Comparison of ENCODE assay signal across 12 mouse cellular contexts in the genomic region with DNA sequence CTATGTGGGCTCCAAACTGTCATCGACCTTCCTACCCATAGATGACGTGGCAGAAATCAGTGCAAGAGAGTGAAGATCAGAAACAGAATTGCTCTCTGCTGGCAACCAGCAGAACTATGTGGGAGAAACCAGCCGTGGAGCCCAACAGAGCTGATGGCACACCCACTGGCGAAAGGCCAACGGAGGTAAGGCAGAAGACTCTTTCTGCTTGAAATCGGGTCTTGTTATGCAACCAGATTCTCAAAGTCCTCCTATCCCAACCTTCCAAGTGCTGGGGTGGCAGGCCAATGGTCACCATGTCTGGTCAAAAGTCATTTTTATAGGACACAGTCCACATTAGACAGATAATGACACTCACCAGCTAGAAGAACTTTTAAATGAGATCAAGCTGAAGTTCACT. TPM values are rescaled to one million over a fixed set of nuclear protein-coding genes. Genes with fewer than 3 reads are reported as not detected.
DNase-seq lines count a peak whose midpoint lies in the region; ATAC-seq and TF ChIP-seq lines count a peak whose summit lies in the region.
"Had no signal": no experiment of that assay in that cellular context is flagged by ENCODE, and none has a peak within 500 bp of the region (broad histone marks: within the 10 kb centered on the region; RNA-seq: fewer than 3 reads in every experiment).

No protein-coding gene starts in this region.

- no peaks in the 10 kb centered on the region for H3K36me3 ChIP-seq in hindbrain, postnatal 0 days (ENCODE audit: insufficient read depth, low read length)
- no peaks in the 10 kb centered on the region for H3K36me3 ChIP-seq in hindbrain, embryonic 11.5 days (ENCODE audit: control insufficient read depth, insufficient read depth, low read length)
- no peaks in the 10 kb centered on the region for H3K36me3 ChIP-seq in intestine, embryonic 16.5 days (ENCODE audit: control insufficient read depth, insufficient read depth, low read length)
- H3K36me3 ChIP-seq in small intestine, adult 2 months (ENCODE audit: control insufficient read depth, insufficient read depth, low read length): peaks cover 4% of the 10 kb centered on the region
- H3K36me3 ChIP-seq: heart, embryonic 12.5 days had no signal

- no peak overlapping the region for H3K27ac ChIP-seq in hindbrain, postnatal 0 days
- H3K27ac ChIP-seq in hindbrain, embryonic 11.5 days (ENCODE audit: low read depth, low read length): no peak overlapping the region
- peak overlapping the region; percentile 14; the same call in 1 of the 2 replicates for H3K27ac ChIP-seq in intestine, embryonic 16.5 days (ENCODE audit: low read length)
- peak overlapping the region; percentile 89 for H3K27ac ChIP-seq in small intestine, adult 2 months (ENCODE audit: insufficient read depth, low read depth, low read length)
- H3K27ac ChIP-seq: macrophage had no signal

- TF ChIP-seq POLR2A in small intestine, adult 2 months (IDR thresholded peaks at IDR 0.05; ENCODE audit: low read depth, low read length): no peak

- no peak for ATAC-seq in hindbrain, postnatal 0 days
- ATAC-seq in hindbrain, embryonic 11.5 days (ENCODE audit: low FRiP score): no peak
- peak; percentile 73 for ATAC-seq in intestine, embryonic 16.5 days

- peaks cover 41% of the 10 kb centered on the region for H3K4me1 ChIP-seq in hindbrain, postnatal 0 days (ENCODE audit: insufficient read depth, low read length)
- H3K4me1 ChIP-seq in hindbrain, embryonic 11.5 days (replicated peaks; ENCODE audit: control insufficient read depth, insufficient read depth, low read length): peaks cover 12% of the 10 kb centered on the region; the same call in 1 of the 2 replicates
- H3K4me1 ChIP-seq in intestine, embryonic 16.5 days (ENCODE audit: control insufficient read depth, insufficient read depth, low read length): peaks cover 18% of the 10 kb centered on the region
- H3K4me1 ChIP-seq in small intestine, adult 2 months (ENCODE audit: control insufficient read depth, insufficient read depth, insufficient read length, low read length): peaks cover 15% of the 10 kb centered on the region; the same call in 1 of the 2 replicates
- H3K4me1 ChIP-seq: heart, embryonic 12.5 days had no signal

- no peaks in the 10 kb centered on the region for H3K9me3 ChIP-seq in hindbrain, postnatal 0 days (ENCODE audit: low read length)
- no peaks in the 10 kb centered on the region for H3K9me3 ChIP-seq in hindbrain, embryonic 11.5 days (ENCODE audit: control insufficient read depth, low read length)
- no peaks in the 10 kb centered on the region for H3K9me3 ChIP-seq in intestine, embryonic 16.5 days (ENCODE audit: control insufficient read depth, low read length)
- H3K9me3 ChIP-seq: heart, embryonic 12.5 days had no signal

- no peak overlapping the region for H3K4me3 ChIP-seq in hindbrain, postnatal 0 days (ENCODE audit: low read length)
- H3K4me3 ChIP-seq in hindbrain, embryonic 11.5 days (ENCODE audit: low read depth, low read length): no peak overlapping the region
- H3K4me3 ChIP-seq in intestine, embryonic 16.5 days (ENCODE audit: low read length): no peak overlapping the region
- H3K4me3 ChIP-seq in small intestine, adult 2 months (ENCODE audit: low read depth, low read length): no peak overlapping the region
- H3K4me3 ChIP-seq: heart, embryonic 12.5 days had no signal

- H3K4me2 ChIP-seq in hindbrain, postnatal 0 days (ENCODE audit: low read depth, low read length): peak overlapping the region; percentile 83
- H3K4me2 ChIP-seq in hindbrain, embryonic 11.5 days (replicated peaks; ENCODE audit: low read depth, low read length): no peak overlapping the region
- no peak overlapping the region for H3K4me2 ChIP-seq in intestine, embryonic 16.5 days (ENCODE audit: low read depth, low read length)
- H3K4me2 ChIP-seq: heart, embryonic 12.5 days had no signal

- no peak for TF ChIP-seq CTCF in hindbrain, postnatal 0 days (IDR thresholded peaks at IDR 0.05; ENCODE audit: low read depth)
- TF ChIP-seq CTCF in small intestine, adult 2 months (IDR thresholded peaks at IDR 0.05; ENCODE audit: extremely low read depth, insufficient read length, insufficient replicate concordance, low read depth, low read length): no peak

- WGBS in hindbrain, postnatal 0 days: 75% methylated on average over 6 of the region's 6 CpGs
- 90% methylated on average over 6 of the region's 6 CpGs for WGBS in hindbrain, embryonic 11.5 days
- 72% methylated on average over 6 of the region's 6 CpGs for WGBS in intestine, embryonic 16.5 days
- WGBS in small intestine, adult 2 months: 35% methylated on average over 6 of the region's 6 CpGs

- no peak for DNase-seq in hindbrain, postnatal 0 days (ENCODE audit: low spot score)
- DNase-seq in hindbrain, embryonic 11.5 days (ENCODE audit: low spot score): no peak
- DNase-seq in retina, postnatal 1 day: peak; percentile 31
- no peak for DNase-seq in retina, embryonic 14.5 days (ENCODE audit: low spot score)
- no peak for DNase-seq in spleen, postnatal 4 days (ENCODE audit: low spot score in 2 of 2)
- no peak for DNase-seq in heart, postnatal 4 days
- DNase-seq: thymus, postnatal 36 days had no signal

- no peaks in the 10 kb centered on the region for H3K27me3 ChIP-seq in hindbrain, postnatal 0 days (ENCODE audit: insufficient read depth, low read length)
- no peaks in the 10 kb centered on the region for H3K27me3 ChIP-seq in hindbrain, embryonic 11.5 days (ENCODE audit: control insufficient read depth, insufficient read depth, low read length)
- no peaks in the 10 kb centered on the region for H3K27me3 ChIP-seq in intestine, embryonic 16.5 days (replicated peaks; ENCODE audit: control insufficient read depth, insufficient read depth, low read length)
- no peaks in the 10 kb centered on the region for H3K27me3 ChIP-seq in small intestine, adult 2 months (ENCODE audit: control insufficient read depth, insufficient read depth, low read length)

- no peak overlapping the region for H3K9ac ChIP-seq in hindbrain, postnatal 0 days (replicated peaks; ENCODE audit: low read length)
- H3K9ac ChIP-seq in hindbrain, embryonic 11.5 days (ENCODE audit: low read depth, low read length): no peak overlapping the region
- no peak overlapping the region for H3K9ac ChIP-seq in intestine, embryonic 16.5 days (ENCODE audit: low read depth, low read length)
- H3K9ac ChIP-seq: heart, embryonic 12.5 days had no signal

RNA-seq across cellular contexts. Expression of a gene that starts 40.6 kb away (rescaled TPM):
- not detected in 2 replicates for total RNA-seq in hindbrain, postnatal 0 days (2014; rRNA removed)
- polyA plus RNA-seq in hindbrain, postnatal 0 days (2015; fragmentation: Nextera tagmentation; extraction: Ambion mirVana): 2.3 and 2.8 TPM in 2 replicates
- 0.99 and 1.6 TPM in 2 replicates for polyA plus RNA-seq in hindbrain, embryonic 11.5 days (2014; fragmentation: Nextera tagmentation; extraction: Ambion mirVana)
- polyA plus RNA-seq in intestine, embryonic 16.5 days (2015; fragmentation: Nextera tagmentation; extraction: Ambion mirVana): 1.2 and 1.4 TPM in 2 replicates
- not detected in 2 replicates for polyA plus RNA-seq in small intestine, adult 2 months (2012; rRNA removed)
- not detected for total RNA-seq in heart, postnatal 4 days (2021)
- total RNA-seq: layer of hippocampus, postnatal 25 days had no signal
- polyA plus RNA-seq: heart, embryonic 12.5 days; macrophage had no signal

RNA-seq across cellular contexts. Expression of a gene that starts 58.9 kb away (rescaled TPM):
- total RNA-seq in hindbrain, postnatal 0 days (2014; rRNA removed): 0.73 and 0.79 TPM in 2 replicates
- polyA plus RNA-seq in hindbrain, postnatal 0 days (2015; fragmentation: Nextera tagmentation; extraction: Ambion mirVana): 3.7 and 3.9 TPM in 2 replicates
- polyA plus RNA-seq in hindbrain, embryonic 11.5 days (2014; fragmentation: Nextera tagmentation; extraction: Ambion mirVana): 10.4 and 10.9 TPM in 2 replicates
- polyA plus RNA-seq in intestine, embryonic 16.5 days (2015; fragmentation: Nextera tagmentation; extraction: Ambion mirVana): 8.0 and 9.9 TPM in 2 replicates
- polyA plus RNA-seq in small intestine, adult 2 months (2012; rRNA removed): not detected in 2 replicates
- total RNA-seq in heart, postnatal 4 days (2021): 1 to 10 TPM; 9.2 to 9.8 TPM

Comparison
In these comparisons a context has a peak if more than half of its experiments do, and no peak if none do; other contexts are left out.
1. H3K27ac ChIP-seq: peak in intestine, embryonic 16.5 days (single experiment) and small intestine, adult 2 months (single experiment); none in hindbrain, postnatal 0 days (single experiment) and hindbrain, embryonic 11.5 days (single experiment).